Comparison of ENCODE assay signal across 9 mouse cellular contexts in genomic region chr13:13450931-13451330, GRCm38 (mm10). TPM values are rescaled to one million over a fixed set of nuclear protein-coding genes. Genes with fewer than 3 reads are reported as not detected.
DNase-seq lines count a peak whose midpoint lies in the region; TF ChIP-seq lines count a peak whose summit lies in the region.
"Not testable (repeated sequence)": the region's sequence is repeated elsewhere in the genome, so short reads cannot be mapped to it uniquely, and the experiment has no call there.
"Had no signal": no experiment of that assay in that cellular context is flagged by ENCODE, and none has a peak within 500 bp of the region (broad histone marks: within the 10 kb centered on the region; RNA-seq: fewer than 3 reads in every experiment).

No protein-coding gene starts in this region.

- TF ChIP-seq CTCF in ES-Bruce4 (IDR thresholded peaks at IDR 0.05; ENCODE audit: low read depth, low read length): not testable (repeated sequence)

- not testable (repeated sequence) for H3K9ac ChIP-seq in ES-Bruce4 (ENCODE audit: low read depth, poor library complexity, severe bottlenecking); ES-E14 (ENCODE audit: insufficient read depth, low read depth, low read length, poor library complexity, severe bottlenecking)

- H3K36me3 ChIP-seq in ES-Bruce4 (ENCODE audit: control insufficient read depth, insufficient read depth, low read length, poor library complexity, severe bottlenecking); ES-E14 (ENCODE audit: control insufficient read depth, insufficient read depth, low read length, poor library complexity, severe bottlenecking): not testable (repeated sequence)

- TF ChIP-seq EP300 in ES-Bruce4 (IDR thresholded peaks at IDR 0.05; ENCODE audit: insufficient read depth, low read depth, low read length): not testable (repeated sequence)

- in situ Hi-C loops in ES-E14 (cut with MboI; ENCODE audit: low sequenced_read_pairs in 2 of 2, unreplicated experiment in 2 of 2): not testable (repeated sequence)

- not testable (repeated sequence) for TF ChIP-seq POLR2A in ES-Bruce4 (IDR thresholded peaks at IDR 0.05; ENCODE audit: insufficient read depth, low read length)

- not testable (repeated sequence) for H3K4me1 ChIP-seq in ES-Bruce4 (ENCODE audit: control insufficient read depth, insufficient read depth, low read length); ES-E14 (ENCODE audit: control insufficient read depth in 2 of 2, insufficient read depth in 2 of 2, low read length in 2 of 2, poor library complexity in 1 of 2)

- H3K27me3 ChIP-seq in ES-Bruce4 (ENCODE audit: control insufficient read depth, insufficient read depth, low read length, poor library complexity, severe bottlenecking): not testable (repeated sequence)

- not testable (repeated sequence) for H3K9me3 ChIP-seq in ES-Bruce4 (replicated peaks; ENCODE audit: control insufficient read depth, insufficient read depth, low read length, poor library complexity, severe bottlenecking); ES-E14 (ENCODE audit: control insufficient read depth, insufficient read depth, low read depth, low read length)

- H3K27ac ChIP-seq in ES-Bruce4 (ENCODE audit: insufficient read depth, low read length): peak overlapping the region; percentile 56
- H3K27ac ChIP-seq in ES-E14 (ENCODE audit: insufficient read depth, low read depth, low read length, poor library complexity, severe bottlenecking): not testable (repeated sequence)

- DNase-seq in ES-CJ7 (ENCODE audit: low read depth, low spot score) (peak; percentile 55), R1 (ENCODE audit: low read depth, low spot score) (peak; percentile 86), ZHBTc4 (ENCODE audit: low read depth, low spot score) (peak; percentile 74)
- not testable (repeated sequence) for DNase-seq in ES-E14 (ENCODE audit: low read depth, low spot score)
- DNase-seq in Muller cell, postnatal 12 days (ENCODE audit: inconsistent ontology term): peak; percentile 22

- not testable (repeated sequence) for H3K4me3 ChIP-seq in ES-Bruce4 (ENCODE audit: low read depth, low read length); ES-E14 (ENCODE audit: insufficient read depth in 1 of 2, low read depth in 1 of 2, low read length in 2 of 2, poor library complexity in 1 of 2, severe bottlenecking in 1 of 2)

TF ChIP-seq in ES-E14, 5 proteins besides CTCF, POLR2A, EP300 and RAD21:
- TF ChIP-seq CHD2 (IDR thresholded peaks at IDR 0.05; ENCODE audit: low read depth, low read length): 0 out of 2 replicates have a peak, but pooled peaks have one; percentile 22

RNA-seq across cellular contexts. Expression of gene Nid1, which starts 13.6 kb away (rescaled TPM):
- polyA plus RNA-seq in ES-Bruce4 (2011; ENCODE audit: insufficient read depth, insufficient read length, low read depth, missing spikeins): 41.2 and 41.9 TPM in 2 replicates
- total RNA-seq in ES-E14 (2012; rRNA removed): 143 and 152 TPM in 2 replicates
- total RNA-seq: MEL had no signal
- polyA plus RNA-seq: activated CD4-positive, CD25-positive, alpha-beta regulatory T cell, adult 4 months; G1E had no signal

RNA-seq across cellular contexts. Expression of gene Gpr137b, which starts 57.1 kb away (rescaled TPM):
- 16.8 and 22.9 TPM in 2 replicates for polyA plus RNA-seq in ES-Bruce4 (2011; ENCODE audit: insufficient read depth, insufficient read length, low read depth, missing spikeins)
- total RNA-seq in ES-E14 (2012; rRNA removed): 23.7 and 24.8 TPM in 2 replicates
- polyA plus RNA-seq: G1E had no signal
